Mouse (Mus musculus) MEL (cell line): ENCODE results near the gene Asb1.

Experiments used
- CTCF ChIP-seq, 3 experiments: IDR thresholded peaks in 2 of 3; conservative IDR thresholded peaks in 1 of 3; 2 replicates each; pipeline ENCODE4 v1.5.1; 2011 to 2012; ENCODE audit warnings: low read length in 3 of 3, low read depth in 2 of 3, mild to moderate bottlenecking in 2 of 3, improper control_type of control experiment in 1 of 3, inconsistent platforms in 1 of 3, mixed read lengths in 1 of 3, moderate library complexity in 1 of 3; ENCODE audit not compliant: control insufficient read depth in 1 of 3, insufficient read depth in 1 of 3, poor library complexity in 1 of 3, severe bottlenecking in 1 of 3
- EP300 ChIP-seq, 2 experiments: IDR thresholded peaks; 2 replicates each; pipeline ENCODE4 v1.6.1; 2011; ENCODE audit warnings: improper control_type of control experiment in 2 of 2, low read length in 2 of 2, low read depth in 1 of 2, mild to moderate bottlenecking in 1 of 2
- GATA1 ChIP-seq: IDR thresholded peaks from 2 replicates; pipeline ENCODE4 v1.6.1; 2011; ENCODE audit warnings: low read depth, low read length, improper control_type of control experiment
- MAFK ChIP-seq: IDR thresholded peaks from 2 replicates; pipeline ENCODE4 v1.6.1; 2011; ENCODE audit warnings: low read depth, mild to moderate bottlenecking, low read length, improper control_type of control experiment, borderline replicate concordance
- MEF2A ChIP-seq: IDR thresholded peaks from 2 replicates; pipeline ENCODE4 v1.6.1; 2014; ENCODE audit warnings: low read depth, mild to moderate bottlenecking, inconsistent platforms, low read length, improper control_type of control experiment; ENCODE audit not compliant: poor library complexity, insufficient replicate concordance, severe bottlenecking; ENCODE audit errors: extremely low read depth
- MXI1 ChIP-seq: IDR thresholded peaks from 2 replicates; pipeline ENCODE4 v1.6.1; 2011; ENCODE audit warnings: mild to moderate bottlenecking, low read depth, low read length, improper control_type of control experiment
- POLR2A ChIP-seq, 2 experiments: IDR thresholded peaks; 2 replicates each; pipeline ENCODE4 v1.6.1; 2011 to 2012; ENCODE audit warnings: low read length in 2 of 2, mild to moderate bottlenecking in 2 of 2, control low read depth in 1 of 2, improper control_type of control experiment in 1 of 2, low read depth in 1 of 2, moderate library complexity in 1 of 2; ENCODE audit not compliant: control insufficient read depth in 1 of 2, insufficient read depth in 1 of 2, poor library complexity in 1 of 2
- POLR2AphosphoS5 ChIP-seq: IDR thresholded peaks from 2 replicates; pipeline ENCODE4 v1.6.1; 2012; ENCODE audit warnings: low read depth, borderline replicate concordance, mild to moderate bottlenecking, inconsistent platforms, low read length, moderate library complexity, mixed read lengths
- RCOR1 ChIP-seq: IDR thresholded peaks from 2 replicates; pipeline ENCODE4 v1.6.1; 2012; ENCODE audit warnings: low read depth, mild to moderate bottlenecking, inconsistent platforms, low read length, improper control_type of control experiment
- USF1 ChIP-seq: IDR thresholded peaks from 2 replicates; pipeline ENCODE4 v1.6.1; 2014; ENCODE audit warnings: low read depth, mild to moderate bottlenecking, inconsistent platforms, low read length, improper control_type of control experiment, moderate library complexity
- ZKSCAN1 ChIP-seq: IDR thresholded peaks from 2 replicates; pipeline ENCODE4 v1.6.1; 2012; ENCODE audit warnings: low read depth, mild to moderate bottlenecking, inconsistent platforms, low read length, improper control_type of control experiment, moderate library complexity
- ZMIZ1 ChIP-seq: IDR thresholded peaks from 2 replicates; pipeline ENCODE4 v1.6.1; 2012; ENCODE audit warnings: low read depth, mild to moderate bottlenecking, inconsistent platforms, low read length, improper control_type of control experiment, moderate library complexity

- TF ChIP-seq ZMIZ1 (no peak), POLR2A (IDR thresholded peaks at IDR 0.05; ENCODE audit: control insufficient read depth in 1 of 2, insufficient read depth in 1 of 2, low read depth in 1 of 2, low read length in 2 of 2, poor library complexity in 1 of 2) (no peak), MXI1 (no peak), CTCF (IDR thresholded peaks at IDR 0.05 in 2 of 3, conservative IDR thresholded peaks at IDR 0.05 in 1 of 3; ENCODE audit: control insufficient read depth in 1 of 3, insufficient read depth in 1 of 3, low read depth in 2 of 3, low read length in 3 of 3, poor library complexity in 1 of 3, severe bottlenecking in 1 of 3) (no peak), RCOR1 (no peak), GATA1 (no peak), ZKSCAN1 (no peak), MAFK (no peak), POLR2AphosphoS5 (no peak), MEF2A (no peak), EP300 (IDR thresholded peaks at IDR 0.05; ENCODE audit: low read depth in 1 of 2, low read length in 2 of 2) (no peak), USF1 (no peak)
Observed at GRCm38 (mm10) chr1:91607141-91607540, 66.8 kb downstream of the Asb1 start.
